Mouse (Mus musculus) hindlimb bud, embryonic 11.5 days (tissue): Measurements from ENCODE around the gene Medag.

Experiments used
- DNase-seq: peaks from one replicate; pipeline ENCODE4 v3.0.0-alpha.2; 2012; ENCODE audit warnings: low read depth, low spot score; ENCODE audit errors: extremely low spot score

The Medag gene

DNA sequence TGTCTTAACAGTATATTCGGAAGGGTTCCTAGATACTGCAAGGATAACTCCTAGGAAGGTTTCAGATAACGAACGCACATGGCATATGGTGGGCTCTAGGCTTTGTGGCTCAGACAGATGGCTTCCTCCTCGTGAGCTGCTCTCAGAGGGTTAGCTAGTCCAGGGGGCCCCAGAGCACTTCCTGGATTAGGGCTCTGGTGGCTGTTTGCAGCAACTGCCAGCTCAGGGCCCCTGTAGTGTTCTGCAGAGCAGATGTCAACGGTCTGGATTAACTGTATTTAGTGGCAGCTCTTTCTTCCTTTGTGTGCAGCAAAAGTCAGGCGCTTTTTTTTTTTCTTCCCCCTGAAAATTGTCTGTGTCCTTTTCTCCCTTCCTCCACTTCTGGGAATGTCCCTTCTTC, 16.8 kb downstream of the Medag start:
- DNase-seq: peak; percentile 33

DNA sequence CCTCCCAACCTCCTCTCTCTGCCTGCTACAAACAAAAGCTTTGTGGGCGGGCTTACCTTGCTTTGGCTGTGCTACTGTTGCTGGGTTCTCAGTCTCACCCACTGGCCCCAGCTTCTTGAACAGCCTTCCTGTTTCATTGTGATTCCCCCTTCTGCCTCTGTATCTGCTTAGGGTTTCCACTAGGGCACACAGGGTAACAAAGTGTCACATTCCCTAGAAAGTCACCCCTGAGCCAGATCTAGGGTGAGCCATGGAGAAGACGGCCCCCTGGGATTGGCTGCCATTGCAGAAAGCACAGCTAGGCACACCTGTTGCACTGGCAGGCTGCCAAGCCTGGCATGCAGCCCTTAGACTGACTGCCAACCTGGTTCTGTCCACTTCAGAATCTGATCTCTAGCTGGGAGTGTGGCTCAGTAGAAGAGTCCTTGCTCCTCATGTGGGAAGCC, 17.3 kb downstream of the Medag start:
- peak; percentile 33 for DNase-seq

DNA sequence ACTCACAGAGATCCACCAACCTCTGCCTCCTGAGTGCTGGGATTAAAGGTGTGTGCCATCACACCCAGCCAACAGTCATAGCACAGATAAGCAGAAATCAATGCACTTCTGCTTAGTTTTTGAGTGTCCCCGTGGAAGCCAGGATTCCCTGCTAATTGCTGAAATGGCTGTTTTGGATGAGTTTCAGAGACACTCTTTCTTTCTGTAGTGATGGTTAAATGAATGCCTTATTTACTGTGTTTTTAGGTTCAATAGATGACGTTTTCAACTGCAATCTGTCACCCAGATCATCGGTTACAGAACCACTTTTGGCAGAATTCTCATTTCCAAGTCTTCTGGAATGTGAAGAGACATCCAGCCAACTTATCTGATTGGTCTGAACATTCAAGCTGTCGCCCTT, 18.0 kb downstream of the Medag start:
- no peak for DNase-seq

DNA sequence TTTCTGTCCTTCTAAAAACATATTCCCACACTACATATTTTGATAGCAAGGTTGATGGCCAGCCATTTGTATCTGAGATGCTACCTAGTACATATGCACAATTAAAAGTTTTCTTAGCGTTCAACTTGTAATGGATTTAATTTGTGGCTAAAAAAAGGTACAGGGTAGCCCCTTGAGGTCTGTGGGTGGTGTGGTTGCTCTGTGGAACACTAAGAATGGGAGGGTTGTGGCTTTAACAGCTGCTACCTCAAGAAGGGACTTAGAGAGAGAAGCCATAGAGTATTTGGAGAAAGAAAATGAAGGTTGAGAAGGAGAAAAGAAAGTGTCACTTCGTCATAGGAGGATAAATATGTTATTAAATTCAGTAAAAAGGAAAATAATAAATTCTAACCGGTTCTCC, 19.4 kb downstream of the Medag start:
- DNase-seq: no peak

DNA sequence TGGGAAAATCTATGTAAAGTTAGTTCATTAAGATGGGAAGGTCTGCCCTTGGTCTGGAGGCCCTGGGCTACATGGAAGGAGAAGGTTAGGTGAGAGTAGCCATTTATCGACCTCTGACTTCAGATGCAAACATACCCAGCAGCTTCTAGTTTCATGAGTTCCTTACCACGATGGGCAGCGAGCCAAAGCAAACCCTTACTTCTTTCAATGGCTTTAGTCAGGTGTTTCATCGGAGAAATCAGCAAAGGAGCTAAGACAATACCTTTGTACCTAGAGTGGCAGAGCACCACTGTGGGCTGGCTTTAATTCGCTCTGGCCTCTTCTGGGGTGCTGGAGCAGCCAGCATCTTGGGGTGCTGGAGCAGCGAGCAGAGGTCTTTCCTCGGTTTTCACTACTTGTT, 22.1 kb downstream of the Medag start:
- DNase-seq: no peak

DNA sequence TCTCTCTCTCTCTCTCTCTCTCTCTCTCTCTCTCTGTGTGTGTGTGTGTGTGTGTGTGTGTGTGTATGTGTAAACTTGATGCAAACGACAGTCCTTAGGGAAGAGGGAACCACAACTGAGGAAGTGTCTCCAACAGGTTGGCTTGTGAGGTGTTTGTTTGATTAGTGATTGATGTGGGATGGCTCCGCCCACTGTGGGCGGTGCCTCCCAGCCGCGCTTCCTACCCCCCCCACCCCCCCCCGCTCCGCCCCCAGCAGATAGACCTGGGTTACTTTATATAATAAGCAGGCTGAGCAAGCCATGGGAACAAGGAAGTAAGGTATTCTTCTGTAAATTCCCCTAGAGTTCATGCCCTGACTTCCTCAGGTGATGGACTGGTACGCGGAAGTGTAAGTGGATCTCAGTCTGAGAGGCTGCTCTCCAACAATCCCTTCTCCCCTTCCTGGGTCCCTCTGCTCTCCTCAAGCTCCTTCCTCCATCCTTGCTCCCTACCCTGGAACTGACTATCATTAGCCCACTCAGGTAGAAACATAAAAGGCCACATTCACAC, 22.7 kb downstream of the Medag start:
- no peak for DNase-seq

DNA sequence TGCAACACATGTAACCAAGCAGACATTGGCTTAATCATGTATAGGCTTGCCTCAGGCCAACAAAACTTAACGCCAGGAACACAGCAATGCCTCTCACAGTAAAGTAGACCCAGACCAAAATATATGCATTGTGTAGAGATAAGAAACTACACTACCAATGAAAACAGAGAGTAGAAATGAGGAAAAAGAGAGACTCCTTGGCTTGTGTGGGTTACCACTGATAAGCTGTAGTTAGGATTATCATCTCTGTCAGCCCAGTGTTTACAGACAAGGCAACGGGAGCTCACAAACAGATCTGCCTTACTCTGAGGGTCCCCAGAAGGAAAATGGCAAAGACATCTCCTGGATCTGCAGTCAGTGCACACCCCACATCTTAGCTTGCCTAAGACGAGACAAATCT, 25.0 kb downstream of the Medag start:
- no peak for DNase-seq

DNA sequence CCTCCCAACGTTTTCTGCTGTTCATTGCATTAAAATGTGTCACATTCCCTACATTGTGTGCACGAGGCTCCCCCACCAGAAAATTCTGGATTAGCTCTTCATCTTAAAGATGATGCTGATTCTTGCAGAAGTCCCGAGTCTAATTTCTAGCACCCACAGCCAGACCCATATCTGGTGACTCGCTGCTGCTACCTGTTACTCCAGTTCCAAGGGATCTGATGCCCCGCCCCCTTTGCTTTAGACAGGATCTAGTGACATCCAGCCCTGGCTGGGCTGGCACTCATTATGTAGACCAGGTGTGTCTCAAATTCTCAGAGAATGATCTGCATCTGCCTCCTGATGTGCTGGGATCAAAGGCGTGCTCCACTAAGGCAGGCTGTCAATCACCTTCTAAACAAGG, 25.6 kb downstream of the Medag start:
- no peak for DNase-seq

DNA sequence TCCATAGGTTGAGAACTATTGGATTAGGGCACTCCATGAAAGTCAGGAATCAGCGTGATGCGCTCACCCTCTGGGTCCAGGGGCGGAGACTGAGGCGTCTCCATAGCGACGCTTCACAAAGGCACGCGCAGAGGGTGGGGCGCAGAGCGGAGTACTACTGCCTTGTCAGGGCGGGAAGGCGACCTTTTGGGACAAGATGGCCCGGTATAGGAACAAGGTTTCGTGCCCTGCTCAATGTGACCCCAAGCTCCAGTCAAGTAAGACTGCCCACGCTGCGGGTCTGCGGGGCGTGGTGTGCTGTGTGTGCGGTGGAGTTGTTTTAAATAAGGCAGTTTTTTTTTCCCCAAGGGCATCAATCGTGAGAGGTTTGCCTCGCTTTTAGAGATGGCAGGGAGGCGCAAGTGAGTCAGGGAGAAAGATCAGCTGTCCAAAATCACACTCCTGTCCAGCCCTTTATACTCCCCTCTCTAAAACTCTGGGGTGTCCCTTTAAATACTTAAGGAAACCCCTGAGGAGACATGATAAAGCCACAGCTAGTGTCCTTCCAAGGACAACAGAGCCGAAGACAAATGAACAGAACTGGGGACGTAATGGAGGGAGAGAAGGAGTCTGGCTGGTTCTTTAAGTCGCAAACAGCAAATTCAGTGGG, 28.1 kb downstream of the Medag start, which contains the start of gene Tex26:
Gene Tex26 (plus strand): TSS at position 130 of the 649 bp plus-strand sequence.
- DNase-seq: peak; percentile 50

DNA sequence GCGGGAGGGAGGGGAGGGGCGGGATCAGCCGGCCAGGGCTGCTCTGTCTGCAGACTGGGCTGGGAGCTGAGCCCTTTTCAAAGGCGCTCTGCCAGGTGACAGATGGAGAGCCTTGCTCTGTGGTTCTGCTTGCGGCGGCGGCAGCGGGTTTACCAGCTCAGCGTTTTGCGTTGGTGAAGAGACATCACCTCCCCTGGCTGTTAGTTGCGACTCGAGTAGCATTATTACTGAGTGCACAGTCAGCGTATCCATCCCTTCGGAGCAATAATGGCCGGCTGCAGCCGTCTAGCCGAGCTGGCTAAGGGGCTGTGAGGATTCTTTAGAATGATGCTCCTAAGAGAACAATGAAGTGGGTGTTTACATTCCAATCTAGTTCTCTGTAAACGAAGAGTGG, 28.6 kb downstream of the Medag start:
- DNase-seq: no peak

DNA sequence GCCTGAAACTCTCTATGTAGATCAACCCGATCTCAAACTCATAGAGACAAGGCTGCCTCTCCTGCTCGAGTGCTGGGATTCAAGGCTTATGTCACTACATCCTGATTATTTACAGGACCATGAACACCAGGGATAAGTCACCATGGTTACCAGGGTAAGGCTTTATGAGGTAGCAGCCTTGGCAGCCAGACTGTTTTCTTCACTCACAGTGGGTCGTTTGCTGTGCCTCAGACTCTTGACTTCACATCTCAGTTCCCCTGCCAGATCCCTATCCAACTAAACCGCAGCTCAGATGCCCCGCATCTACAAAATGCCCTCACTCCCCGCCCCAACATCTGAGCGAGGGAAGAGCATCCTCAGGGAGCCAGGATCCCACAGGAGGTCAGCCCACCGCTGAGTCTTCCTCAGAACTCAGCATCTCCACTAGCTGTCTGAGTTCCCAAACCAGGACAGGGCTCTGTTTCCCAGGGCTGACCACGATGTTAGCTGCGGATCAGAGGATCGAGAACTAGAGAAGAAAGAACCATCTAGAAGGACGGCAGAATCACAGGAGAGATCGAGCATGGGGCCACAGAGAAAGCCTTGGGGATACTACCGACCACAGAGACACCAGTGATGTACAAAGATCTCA, 30.2 kb downstream of the Medag start:
- DNase-seq: no peak

DNA sequence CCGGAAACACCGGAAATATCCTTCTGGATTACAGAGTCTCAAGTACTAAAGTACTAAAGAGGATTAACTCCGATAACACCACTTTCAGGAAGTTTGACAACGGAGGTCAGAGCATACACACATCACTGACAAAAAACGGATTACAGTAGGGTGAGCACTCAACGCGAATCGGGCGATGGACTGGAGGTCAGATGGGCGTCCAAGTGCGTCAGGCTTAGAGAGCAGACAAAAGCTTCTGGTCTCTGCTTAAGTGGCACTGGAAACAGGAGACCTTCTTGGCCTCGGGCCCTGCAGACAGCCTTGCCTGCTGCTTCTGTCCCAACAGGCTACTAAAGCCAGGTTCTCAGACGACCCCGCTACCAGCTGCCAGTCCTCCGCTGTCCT, 30.7 kb downstream of the Medag start:
- DNase-seq: no peak

DNA sequence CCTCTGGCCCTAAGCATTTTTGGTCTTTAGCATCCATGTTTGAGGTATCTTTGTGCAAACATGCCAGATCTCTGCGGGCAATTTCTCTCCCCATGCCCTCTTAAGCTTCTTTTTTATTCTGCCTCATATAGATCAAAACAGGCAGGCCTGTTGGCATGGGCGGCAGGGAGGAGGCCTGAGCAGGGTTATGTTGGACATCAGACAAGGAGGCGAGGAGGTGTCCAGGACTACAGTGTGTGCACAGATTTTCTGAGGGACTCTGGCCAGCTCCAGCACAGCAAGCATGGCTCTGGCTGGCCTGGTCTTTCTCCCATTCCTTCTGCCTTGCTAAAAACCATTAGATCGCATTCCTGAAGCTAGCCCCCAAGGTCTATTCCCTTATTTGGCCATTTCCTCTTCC, 32.9 kb downstream of the Medag start:
- DNase-seq: no peak

DNA sequence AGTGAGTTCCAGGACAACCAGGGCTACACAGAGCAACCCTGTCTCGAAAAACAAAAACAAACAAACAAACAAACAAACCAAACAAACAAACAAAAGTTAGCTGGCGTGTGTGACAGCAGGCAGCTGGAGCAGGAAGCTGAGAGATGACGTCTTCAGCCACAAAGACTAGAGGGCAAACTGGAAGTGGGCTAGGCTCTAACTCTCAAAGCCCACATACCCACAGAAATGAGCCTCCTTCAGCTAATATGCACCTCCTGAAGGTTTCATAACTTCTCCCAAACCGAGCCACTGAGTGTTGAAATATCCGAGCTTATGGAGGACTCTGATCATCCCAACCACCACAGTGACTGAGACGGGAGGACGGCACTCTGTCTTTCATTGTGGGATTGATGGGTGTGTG, 34.9 kb downstream of the Medag start:
- DNase-seq: no peak

DNA sequence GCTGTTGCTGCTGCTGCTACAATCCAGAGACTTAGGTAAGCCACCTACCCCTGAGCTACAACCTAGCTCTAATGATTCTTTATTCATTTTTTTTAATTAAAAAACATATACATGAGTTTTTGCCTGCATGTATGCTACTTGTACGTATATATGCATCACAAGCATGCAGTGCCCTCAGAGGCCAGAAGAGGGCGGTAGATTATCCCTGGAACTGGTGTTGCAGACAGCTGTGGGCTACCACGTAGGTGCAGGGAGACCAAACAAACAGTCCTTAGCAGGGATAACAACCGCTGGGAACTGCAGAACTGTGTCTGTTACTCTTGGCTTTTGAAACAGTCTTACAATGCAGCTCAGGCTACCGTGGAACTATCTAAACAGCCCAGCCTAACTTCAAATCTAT, 36.2 kb downstream of the Medag start:
- no peak for DNase-seq

DNA sequence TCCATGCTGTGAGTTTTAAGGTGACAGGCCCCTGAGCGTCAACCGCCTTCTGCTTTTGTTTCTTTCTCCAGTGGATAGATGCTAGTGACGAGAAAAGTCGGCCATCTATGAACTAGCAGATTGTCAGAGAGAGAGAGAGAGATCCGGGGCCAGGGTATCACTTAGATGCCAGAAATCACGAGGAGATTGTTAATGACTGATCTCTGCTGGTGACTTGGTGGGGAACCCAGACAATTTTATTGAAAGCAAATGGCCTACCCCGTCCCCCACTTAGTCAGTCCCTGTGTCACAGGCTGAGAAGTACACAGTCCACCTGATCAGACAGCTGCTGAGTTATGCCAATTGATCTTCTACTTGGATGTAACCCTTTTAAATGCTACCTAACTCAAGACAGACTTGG, 37.9 kb downstream of the Medag start:
- DNase-seq: no peak

DNA sequence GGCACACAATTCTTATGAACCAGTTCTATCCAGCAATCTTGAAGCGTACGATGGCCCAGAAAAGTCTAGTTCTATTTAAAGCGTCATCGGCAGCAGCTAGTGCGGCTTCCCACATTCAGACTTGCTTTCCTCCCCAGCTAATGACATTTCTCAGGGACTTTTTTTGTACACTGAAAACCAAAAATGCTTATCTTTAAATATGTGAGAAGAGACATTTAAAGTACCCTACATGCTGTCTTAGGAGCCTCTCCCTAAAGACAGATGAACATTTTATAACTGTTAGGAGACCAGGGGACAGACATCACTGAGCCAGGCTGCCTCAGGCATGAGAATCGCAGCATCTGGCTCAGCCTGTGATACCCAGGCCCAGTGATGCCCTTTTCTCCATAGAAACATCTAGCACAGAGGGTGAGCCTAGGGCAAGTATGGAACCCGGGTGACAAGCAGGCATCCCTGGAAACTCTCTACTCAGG, 39.7 kb downstream of the Medag start:
- DNase-seq: no peak

DNA sequence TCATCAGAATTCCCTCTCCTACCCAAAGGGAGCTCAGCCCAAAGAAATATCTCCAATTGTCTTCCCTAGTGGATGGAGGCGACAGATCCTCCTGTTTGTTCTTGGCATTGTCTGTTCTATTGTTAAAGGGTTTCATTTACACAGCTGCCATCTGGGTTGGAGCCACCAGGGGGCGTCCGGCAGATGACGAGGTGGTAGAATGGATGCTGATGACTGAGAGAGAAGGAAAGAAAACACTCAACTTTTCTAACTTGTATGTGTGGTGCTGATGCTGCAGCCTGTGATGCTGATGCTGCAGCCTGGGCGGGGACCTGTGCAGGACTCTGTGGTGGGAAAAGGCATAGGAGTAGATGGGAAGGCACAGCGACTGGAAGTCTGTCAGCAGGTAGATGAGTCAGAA, 42.7 kb downstream of the Medag start:
- no peak for DNase-seq

DNA sequence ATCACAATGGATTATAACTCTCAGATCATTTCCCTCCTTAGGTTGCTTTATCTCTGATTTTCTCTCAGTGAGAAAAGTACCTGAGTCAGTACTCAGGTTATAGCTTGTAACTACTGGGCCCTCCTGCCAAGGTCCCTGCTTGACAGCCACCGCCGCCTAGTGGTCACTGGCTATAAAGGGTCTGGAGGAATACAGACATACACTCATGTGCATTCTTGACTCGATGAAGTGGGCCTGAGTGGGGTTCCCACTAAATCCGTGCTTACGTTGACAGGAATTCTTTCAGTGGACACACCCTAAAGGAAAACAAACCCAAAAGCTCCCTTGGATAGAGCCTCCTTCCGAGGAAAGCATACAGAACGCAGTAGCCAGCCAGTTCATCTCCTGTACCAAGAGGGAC, 45.0 kb downstream of the Medag start:
- no peak for DNase-seq

DNA sequence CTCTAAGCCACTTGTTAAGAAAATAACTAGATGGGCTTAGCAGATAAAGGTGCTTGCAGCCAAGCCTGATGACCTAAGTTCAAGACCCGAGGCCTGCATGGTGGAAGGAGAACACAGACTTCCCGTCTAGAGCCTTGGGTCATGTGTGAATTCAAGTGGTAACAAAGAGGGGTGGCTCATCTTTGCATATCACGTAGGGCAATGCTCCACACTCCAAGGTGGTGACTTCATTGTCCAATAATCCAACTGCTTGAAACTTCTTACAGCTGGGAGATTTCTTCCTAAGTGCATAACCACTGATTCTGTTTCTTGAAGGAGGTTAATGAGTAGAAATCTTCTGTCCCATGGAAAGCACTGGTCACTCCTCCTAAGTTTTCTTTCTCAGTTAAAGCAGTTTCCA, 50.5 kb downstream of the Medag start:
- DNase-seq: no peak

DNA sequence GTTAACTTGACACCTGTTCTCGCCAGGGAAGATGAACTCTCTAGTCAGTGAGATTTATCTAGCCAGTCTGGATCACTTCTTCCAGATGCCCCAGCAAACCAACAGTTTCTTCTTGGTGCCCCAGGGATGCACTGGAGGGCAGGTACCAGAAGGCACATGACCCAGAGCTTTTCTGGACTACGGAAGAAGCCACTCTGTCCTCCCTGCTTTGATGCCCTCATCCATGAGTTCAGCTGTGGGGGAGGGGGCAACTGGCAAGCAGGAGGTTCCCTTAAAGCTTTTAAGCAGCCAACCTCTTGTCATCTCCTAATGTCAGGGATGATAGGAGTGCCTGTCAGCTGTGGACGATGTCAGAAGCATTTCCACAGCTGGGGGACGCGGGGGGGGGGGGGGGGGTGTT, 53.8 kb downstream of the Medag start:
- DNase-seq: no peak

DNA sequence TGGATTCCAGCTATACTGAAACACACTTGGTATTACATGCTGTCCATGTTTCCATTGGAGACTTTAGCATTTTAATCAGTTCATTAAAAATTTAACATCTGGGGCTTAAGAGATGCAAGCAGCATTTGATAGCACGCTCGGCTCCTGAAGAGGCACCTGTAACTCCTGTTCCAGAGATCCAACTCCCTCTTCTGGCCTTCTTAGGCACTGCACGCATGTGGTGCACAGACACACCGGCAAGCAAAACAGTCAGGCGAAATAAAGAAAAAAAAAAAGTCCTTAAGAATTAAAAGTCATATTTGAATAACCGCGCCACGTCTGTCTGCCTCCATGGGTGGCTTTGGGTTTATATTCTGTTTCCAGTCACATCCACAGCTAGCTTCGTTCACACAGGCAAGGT, 62.6 kb downstream of the Medag start:
- no peak for DNase-seq
